Mouse (Mus musculus): ENCODE measurements around the gene Prdx5. TPM values are rescaled to one million over a fixed set of nuclear protein-coding genes. Genes with fewer than 3 reads are reported as not detected.
A peak's percentile ranks its signal among the peaks of the same experiment; 100 is the strongest.

Gene Prdx5
- total RNA-seq, 2 experiments from 2014 or later, result 763 to 838 TPM

DNA sequence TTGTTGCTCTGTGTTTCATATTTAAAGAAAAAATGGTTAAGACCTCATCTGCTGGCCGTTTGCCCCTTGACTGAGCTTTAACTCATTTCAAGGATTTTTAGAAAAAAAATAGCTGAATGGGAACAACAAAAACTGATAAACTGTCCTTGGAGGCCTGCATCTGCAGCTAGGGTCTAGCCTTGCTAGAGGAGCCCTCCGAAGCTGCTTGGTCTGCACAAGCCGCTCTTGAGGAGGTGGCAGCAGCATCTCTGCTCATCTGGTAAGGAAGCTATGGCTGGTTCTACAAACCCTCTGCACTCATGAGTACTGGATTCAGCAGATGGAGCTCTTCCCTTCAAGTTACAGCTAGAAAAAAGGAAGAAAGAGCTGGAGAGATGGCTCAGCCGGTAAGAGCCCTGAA is 31.9 kb downstream of the Prdx5 start:
- no peak for DNase-seq

DNA sequence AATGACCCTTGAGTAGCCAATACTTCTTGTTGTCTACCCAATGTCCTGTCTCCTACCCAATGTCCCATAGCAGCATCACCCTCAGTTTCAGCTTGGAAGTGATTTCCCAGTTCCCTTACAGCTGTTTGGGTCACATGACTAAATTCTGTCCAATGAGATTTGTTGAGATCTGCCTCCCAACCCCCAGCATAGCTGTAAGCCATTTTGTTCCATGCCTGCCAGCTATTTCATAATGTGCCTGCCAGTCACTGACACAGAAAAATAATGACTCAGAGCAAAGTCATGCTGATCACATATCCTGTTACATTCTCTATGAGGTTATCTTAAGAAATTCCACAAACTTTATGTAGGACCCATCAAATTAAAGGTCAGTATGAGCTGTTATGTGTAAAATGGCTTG is 33.1 kb downstream of the Prdx5 start:
- no peak for DNase-seq

DNA sequence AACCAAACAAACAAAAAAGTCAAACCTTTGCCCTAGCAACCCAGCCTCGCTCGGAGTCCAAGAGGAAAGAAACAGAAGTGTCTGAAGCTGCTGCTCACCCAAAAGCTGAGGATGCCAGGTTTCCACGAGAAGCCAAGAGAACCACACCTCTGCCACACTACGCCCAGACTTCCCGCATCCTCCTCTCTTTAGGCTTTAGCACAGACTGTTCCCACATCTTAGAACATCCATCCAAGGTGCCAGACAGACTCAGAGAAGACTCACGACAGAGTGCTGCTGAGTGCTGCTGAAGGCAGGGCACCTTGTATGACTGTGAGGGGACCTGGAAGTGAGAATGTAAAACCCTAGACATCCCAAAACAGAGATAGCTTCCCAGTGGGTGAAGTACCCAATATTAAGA is 34.1 kb downstream of the Prdx5 start:
- no peak for DNase-seq

DNA sequence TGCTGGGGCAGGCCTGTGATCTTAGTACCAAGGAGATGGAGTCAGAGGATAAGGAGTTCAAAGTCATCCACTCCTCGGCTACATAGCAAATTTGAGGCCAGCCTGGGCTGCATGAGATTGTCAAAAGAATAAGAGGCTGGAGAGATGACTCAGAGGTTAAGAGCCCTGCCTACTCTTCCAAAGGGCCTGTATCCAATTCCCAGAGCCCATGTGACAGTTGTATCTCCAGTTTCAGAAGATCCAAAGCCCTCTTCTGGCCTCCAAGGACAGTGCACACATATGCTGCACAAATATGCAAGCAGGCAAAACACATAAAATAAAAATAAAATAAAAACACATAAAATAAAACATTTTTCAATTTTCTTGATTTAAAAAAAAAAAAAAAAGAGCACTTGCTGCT is 35.6 kb downstream of the Prdx5 start:
- no peak for DNase-seq

DNA sequence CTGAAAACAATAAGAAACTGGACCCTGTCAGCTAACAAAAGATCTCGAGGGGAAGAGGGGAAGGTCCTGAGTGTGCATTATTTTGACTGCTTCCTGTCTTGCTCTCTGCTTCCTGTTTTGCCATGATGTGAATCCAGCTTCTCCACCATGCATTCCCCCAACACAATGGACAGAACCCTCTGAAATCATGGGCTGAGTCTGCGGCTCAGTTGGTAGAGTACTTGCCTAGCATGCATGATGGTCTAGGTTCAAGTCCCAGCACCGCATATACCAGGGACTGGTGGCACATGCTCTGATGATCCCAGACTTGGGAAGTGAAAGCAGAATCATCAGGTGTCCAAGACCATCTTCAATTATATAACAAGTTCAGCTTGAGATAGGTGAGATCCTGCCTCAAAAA is 37.2 kb downstream of the Prdx5 start:
- no peak for DNase-seq

DNA sequence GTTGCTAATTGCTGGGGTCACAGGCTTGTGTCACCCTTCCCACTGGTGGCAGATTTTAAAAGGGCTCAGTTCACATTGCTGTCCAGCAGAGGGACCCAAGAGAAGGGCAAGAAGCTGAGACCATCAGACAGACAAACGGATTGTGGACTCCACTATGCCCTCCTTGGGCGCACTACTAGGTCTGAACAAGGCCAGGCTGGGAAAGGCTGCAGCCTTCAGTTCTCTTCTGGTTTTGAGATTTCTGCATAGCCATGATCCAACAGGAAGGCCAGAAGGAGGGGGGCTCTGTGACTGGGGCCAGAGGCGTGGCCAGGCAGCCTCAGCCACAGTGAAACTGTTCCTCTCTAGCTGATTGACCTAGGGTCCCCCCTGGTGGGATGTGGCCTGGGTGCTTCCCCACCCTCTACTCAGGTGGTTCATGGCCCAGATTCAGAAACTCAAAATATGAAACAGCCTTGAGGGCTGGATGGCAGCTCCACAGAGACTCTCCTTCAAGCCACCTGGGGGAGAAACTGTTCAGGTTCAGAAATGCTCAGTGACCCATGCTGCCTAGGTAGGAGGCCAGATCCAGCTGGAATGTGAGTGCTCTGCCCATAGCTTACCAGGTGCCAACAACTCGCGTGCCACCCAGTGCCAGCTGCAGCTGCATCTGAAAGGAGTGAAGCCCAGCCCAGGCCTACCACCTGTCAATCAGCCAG is 38.2 kb downstream of the Prdx5 start:
- DNase-seq, result peak in 1 of 2 experiments; percentile 44

DNA sequence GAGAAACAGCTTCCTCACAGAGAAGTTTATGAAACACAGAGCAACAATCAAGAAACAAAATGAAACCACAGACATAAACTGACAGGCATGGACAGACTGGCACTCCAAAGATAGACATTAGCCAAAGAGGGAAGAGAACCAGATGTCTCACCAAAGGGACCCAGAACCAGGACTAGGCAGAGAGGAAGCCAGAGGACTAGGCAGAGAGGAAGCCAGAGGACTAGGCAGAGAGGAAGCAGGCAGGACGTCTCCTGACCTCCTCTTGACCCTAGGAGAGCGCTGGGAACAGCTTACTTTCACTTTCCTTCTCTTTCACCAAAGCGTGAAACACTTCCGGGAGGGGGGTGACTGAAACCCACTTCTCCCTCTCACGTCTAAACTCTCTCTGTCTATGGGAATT is 40.6 kb downstream of the Prdx5 start:
- peak; percentile 75 to 89 for DNase-seq

DNA sequence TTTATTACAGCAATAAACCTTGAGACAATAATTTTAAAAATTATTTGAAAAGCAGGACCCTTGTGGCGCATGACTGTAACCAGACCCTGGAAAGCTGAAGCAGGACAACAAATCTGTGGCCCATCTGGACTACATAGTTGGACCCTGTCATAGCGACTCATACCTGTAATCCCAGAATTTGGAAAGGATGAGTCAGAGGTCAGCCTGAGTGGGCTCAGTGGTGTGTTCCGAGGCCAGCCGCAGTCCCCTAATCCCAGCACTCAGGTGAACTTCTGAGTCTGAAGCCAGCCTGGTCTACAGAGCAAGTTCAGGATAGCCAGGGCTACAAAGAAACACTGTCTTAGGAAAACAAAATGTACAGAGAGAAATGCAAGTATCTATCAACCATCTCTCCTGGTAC is 48.5 kb downstream of the Prdx5 start:
- no peak for DNase-seq

DNA sequence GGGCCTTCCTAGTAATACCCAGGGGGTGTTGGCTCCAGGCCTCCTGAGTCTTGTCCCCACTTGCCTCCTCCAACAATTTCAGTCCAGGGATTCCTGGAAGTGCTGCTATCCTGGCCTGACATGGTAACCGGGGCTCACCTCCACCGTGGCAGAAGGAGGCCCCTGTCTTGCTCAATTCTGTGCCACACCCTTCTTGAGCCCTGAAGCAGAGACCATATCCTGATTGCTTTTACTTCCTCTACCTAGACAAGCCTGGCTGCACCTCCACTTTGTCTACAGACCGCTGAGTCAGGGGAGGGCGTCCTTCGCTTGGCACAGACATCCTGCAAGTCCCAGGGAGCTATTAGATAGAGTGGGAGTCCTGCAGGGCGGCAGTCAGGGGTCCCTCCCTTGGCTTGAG is 49.2 kb downstream of the Prdx5 start:
- no peak for DNase-seq

DNA sequence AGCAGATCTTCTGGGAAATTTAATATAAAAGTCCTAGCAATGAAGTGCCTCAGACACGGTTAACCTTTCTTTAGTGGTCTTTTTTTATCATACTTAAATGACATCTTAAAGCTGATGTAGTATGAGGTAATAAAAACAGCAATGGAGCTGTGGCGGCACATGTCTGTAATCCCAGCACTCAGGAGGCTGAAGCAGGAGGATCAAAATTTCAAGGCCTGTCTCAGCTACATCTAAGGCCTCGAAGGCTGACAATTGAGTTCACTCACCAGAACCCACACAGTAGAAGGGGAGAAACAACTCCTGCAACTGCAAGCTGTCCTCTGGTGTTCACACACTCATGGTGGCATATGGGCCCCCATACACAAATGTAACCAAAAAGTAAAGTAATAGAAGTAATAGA is 49.9 kb downstream of the Prdx5 start:
- no peak for DNase-seq

DNA sequence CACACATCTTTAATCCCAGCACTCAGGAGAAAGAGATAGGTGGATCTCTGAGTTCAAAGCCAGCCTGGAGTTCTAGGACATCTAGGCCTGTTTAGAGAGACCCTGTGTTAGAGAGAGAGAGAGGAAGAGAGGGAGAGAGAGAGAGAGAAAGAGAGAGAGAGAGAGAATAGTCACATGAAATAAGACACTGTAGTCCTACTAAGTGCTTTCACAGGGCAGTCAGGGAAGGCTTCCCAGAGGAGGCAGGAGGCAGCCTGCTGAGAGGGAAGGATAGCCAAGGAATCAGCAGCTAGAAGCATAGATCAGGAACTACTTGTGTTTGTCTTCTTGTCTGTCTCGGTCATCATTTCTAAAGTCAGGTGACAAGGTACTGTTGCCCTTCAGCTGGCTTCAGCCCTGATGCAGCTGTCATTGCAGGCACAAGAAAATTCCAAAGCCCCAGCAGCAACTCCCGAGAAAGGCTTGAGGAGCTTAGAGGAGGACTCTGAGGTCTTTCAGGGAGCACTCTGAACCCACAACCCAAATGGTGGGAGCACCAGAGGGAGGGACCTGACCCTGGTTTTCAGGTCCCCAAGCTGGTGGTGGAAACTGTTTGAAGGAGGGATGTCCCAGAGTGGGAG is 50.8 kb downstream of the Prdx5 start:
- no peak for DNase-seq

DNA sequence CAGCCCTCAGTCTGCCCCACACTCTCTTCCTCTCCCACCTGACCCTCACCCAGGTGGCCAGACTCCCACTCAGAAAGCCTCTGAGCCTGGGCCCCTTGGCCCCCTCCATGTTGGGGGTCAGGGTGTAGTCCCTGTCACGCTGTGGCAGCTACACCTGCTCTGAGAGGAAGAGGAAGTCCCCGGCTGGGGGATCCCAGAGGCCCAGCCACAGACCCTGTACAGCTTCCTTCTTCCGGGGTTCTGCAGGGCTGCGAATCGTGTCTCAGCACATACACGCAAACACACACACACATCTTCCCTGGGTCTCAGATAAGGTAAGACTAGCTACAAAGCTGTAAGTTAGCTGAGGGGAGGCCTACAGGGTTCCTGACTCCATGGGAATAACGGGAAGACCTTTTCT is 51.9 kb downstream of the Prdx5 start, which contains the start of gene Ccdc88b:
Gene Ccdc88b (minus strand): TSS at position 181 of the 400 bp plus-strand sequence.
- peak in 1 of 2 experiments; percentile 62 for DNase-seq

DNA sequence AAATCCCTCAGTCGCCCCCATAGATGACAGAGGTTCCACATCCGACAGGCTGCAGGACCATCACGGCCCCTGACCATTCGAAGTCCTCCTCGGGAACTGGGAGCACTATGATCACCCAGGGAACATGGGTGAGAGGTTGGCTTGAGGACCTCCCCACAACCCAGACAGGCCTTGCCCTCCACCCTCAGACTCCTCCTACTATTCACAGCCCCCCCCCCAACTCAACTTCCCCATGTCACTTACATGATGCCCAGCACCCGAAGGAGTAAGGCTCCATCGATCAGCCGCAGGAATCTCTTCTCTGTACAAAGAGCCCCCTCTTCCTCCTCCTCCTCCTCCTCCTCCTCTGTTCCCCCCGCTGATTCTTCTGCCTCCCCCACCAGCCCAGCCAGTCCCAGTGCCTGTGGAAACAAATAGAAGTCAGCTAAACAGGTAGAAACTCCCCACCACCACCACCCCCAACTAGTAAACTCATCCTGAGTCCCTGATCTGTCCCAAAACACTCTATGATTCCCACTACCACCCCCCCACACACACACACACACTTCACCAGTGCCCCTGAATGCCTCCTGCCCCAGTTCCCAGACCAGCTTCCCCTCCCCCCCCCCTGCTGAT is 52.4 kb downstream of the Prdx5 start:
- DNase-seq, result no peak

DNA sequence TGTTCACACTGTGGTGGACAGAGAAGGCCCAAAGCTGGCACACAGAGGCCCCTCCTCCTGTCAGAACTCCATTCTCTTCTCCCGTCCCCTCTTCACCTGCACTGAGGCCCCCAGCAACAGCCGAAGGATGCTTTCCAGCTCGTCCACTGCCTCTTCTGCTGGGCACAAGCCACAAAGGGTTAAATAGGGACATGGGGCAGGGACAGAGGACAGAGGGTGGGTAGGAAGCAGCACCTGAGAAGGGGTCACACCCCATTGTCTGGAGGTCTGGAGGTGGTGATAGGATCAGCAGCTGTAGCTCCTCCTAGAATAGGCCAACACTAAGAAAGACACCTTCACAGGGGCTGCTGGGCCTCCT is 52.9 kb downstream of the Prdx5 start:
- no peak for DNase-seq

Small RNA genes lying within 50 kb of the gene (microRNA-seq; reads per million reads assigned to microRNA genes)
- gene Mir6990, result 4.9 to 9.9 reads per million in 2 experiments

Other genes starting within 250 kb of the Prdx5 start
- 10 to 100 TPM; 17.0 to 17.3 TPM for gene Rps6ka4, start 69.5 kb downstream of the Prdx5 start, total RNA-seq (2021)
- gene Ccdc88b, start 51.9 kb downstream of the Prdx5 start, total RNA-seq (2021), result 1 to 10 TPM in 1 of 2 experiments, under 1 TPM in 1; 0.79 to 2.2 TPM
- 10 to 100 TPM; 37.7 to 39.3 TPM for gene Trmt112, start 408 bp downstream of the Prdx5 start, total RNA-seq (2021)
- 100 to 1,000 TPM; 150 to 178 TPM for gene Esrra, start 11.7 kb upstream of the Prdx5 start, total RNA-seq (2021)
- gene Catsperz, start 15.3 kb upstream of the Prdx5 start, total RNA-seq (2021), result not detected
- gene Kcnk4, start 24.4 kb upstream of the Prdx5 start, total RNA-seq (2021), result not detected
- 10 to 100 TPM; 21.1 to 22.4 TPM for gene Bad, start 31.8 kb upstream of the Prdx5 start, total RNA-seq (2021)
- 10 to 100 TPM; 32.4 to 33.0 TPM for gene Gpr137, start 32.4 kb upstream of the Prdx5 start, total RNA-seq (2021)
- gene Ppp1r14b, start 64.9 kb upstream of the Prdx5 start, total RNA-seq (2021), result 10 to 100 TPM; 78.3 to 95.2 TPM
- gene Plcb3, start 66.4 kb upstream of the Prdx5 start, total RNA-seq (2021), result 10 to 100 TPM; 14.7 TPM
- gene Fkbp2, start 70.4 kb upstream of the Prdx5 start, total RNA-seq (2021), result 10 to 100 TPM; 18.9 to 19.1 TPM
- gene Vegfb, start 77.5 kb upstream of the Prdx5 start, total RNA-seq (2021), result 100 to 1,000 TPM; 462 to 481 TPM
- gene Dnajc4, start 82.5 kb upstream of the Prdx5 start, total RNA-seq (2021), result 10 to 100 TPM; 54.6 to 55.1 TPM
- gene Nudt22, start 86.0 kb upstream of the Prdx5 start, total RNA-seq (2021), result 10 to 100 TPM; 23.7 to 25.4 TPM
- gene Trpt1, start 86.0 kb upstream of the Prdx5 start, total RNA-seq (2021), result 10 to 100 TPM; 22.4 to 26.4 TPM
- 1 to 10 TPM; 4.4 to 6.0 TPM for gene Fermt3, start 109.4 kb upstream of the Prdx5 start, total RNA-seq (2021)
- gene Stip1, start 129.9 kb upstream of the Prdx5 start, total RNA-seq (2021), result 100 to 1,000 TPM; 137 to 160 TPM
- 100 to 1,000 TPM; 303 to 332 TPM for gene Macrod1, start 146.7 kb upstream of the Prdx5 start, total RNA-seq (2021)
- gene Flrt1, start 195.6 kb upstream of the Prdx5 start, total RNA-seq (2021), result 1 to 10 TPM in 1 of 2 experiments, under 1 TPM in 1; 0.82 to 1.4 TPM

Measured in heart, adult 18-20 months (tissue).